Mouse (Mus musculus) gastrocnemius, adult 8-10 months (tissue): ENCODE measurements around the gene Cs. TPM values are rescaled to one million over a fixed set of nuclear protein-coding genes. Genes with fewer than 3 reads are reported as not detected.
A peak's percentile ranks its signal among the peaks of the same experiment; 100 is the strongest.
"Not testable (repeated sequence)": the region's sequence is repeated elsewhere in the genome, so short reads cannot be mapped to it uniquely, and the experiment has no call there.

Experiments
- DNase-seq, 2 experiments: peaks; one replicate each; pipeline ENCODE4 v3.0.0; 2022; ENCODE audit warnings: low spot score in 2 of 2
- total RNA-seq, 4 experiments: library from RNA; stranded (reverse); gene quantifications; 2 replicates each; pipeline ENCODE4 v1.2.4; 2022

Gene Cs
- total RNA-seq, 4 experiments from 2014 or later: 491 to 577 (median 541) TPM

GRCm38 (mm10) chr10:128332358-128333249 is 4.9 kb upstream of the Cs start:
- DNase-seq: not testable (repeated sequence)

GRCm38 (mm10) chr10:128335582-128335981 is 2.0 kb upstream of the Cs start:
- DNase-seq: peak; percentile 63 to 71

- no peak for DNase-seq
Observed at GRCm38 (mm10) chr10:128336195-128336594, 1.3 kb upstream of the Cs start.

- DNase-seq: no peak
Observed at GRCm38 (mm10) chr10:128336597-128336996, 937 bp upstream of the Cs start.

- no peak for DNase-seq
Observed at GRCm38 (mm10) chr10:128338415-128338814, 881 bp downstream of the Cs start.

- DNase-seq: no peak
Observed at GRCm38 (mm10) chr10:128338948-128339347, 1.4 kb downstream of the Cs start.

GRCm38 (mm10) chr10:128340257-128340656 is 2.7 kb downstream of the Cs start:
- DNase-seq: no peak

- no peak for DNase-seq
Observed at GRCm38 (mm10) chr10:128343436-128343835, 5.9 kb downstream of the Cs start.

- peak; percentile 71 to 73 for DNase-seq
Observed at GRCm38 (mm10) chr10:128344568-128345275, 7.2 kb downstream of the Cs start.

GRCm38 (mm10) chr10:128347541-128347940 is 10.0 kb downstream of the Cs start:
- DNase-seq: no peak

- no peak for DNase-seq
Observed at GRCm38 (mm10) chr10:128358796-128359195, 21.3 kb downstream of the Cs start.

GRCm38 (mm10) chr10:128359226-128359625 is 21.7 kb downstream of the Cs start:
- no peak for DNase-seq

GRCm38 (mm10) chr10:128361836-128362235 is 24.3 kb downstream of the Cs start:
- DNase-seq: no peak

GRCm38 (mm10) chr10:128362568-128362967 is 25.0 kb downstream of the Cs start:
- DNase-seq: no peak

- no peak for DNase-seq
Observed at GRCm38 (mm10) chr10:128367899-128368401, 30.4 kb downstream of the Cs start.

GRCm38 (mm10) chr10:128368402-128369217 is 31.1 kb downstream of the Cs start, which contains the start of gene Coq10a:
TSS of gene Coq10a (minus strand) at chr10:128368997.
- peak; percentile 88 to 93 for DNase-seq

GRCm38 (mm10) chr10:128369218-128369543 is 31.6 kb downstream of the Cs start:
- DNase-seq: no peak

GRCm38 (mm10) chr10:128369599-128369998 is 32.1 kb downstream of the Cs start:
- DNase-seq: no peak

GRCm38 (mm10) chr10:128370021-128370420 is 32.5 kb downstream of the Cs start:
- DNase-seq: no peak

GRCm38 (mm10) chr10:128370601-128371000 is 33.1 kb downstream of the Cs start:
- DNase-seq: no peak

GRCm38 (mm10) chr10:128372142-128372541 is 34.6 kb downstream of the Cs start:
- no peak for DNase-seq
